13 mouse cellular contexts compared by ENCODE assay signal in genomic region chr11:118240388-118240787, GRCm38 (mm10). TPM values are rescaled to one million over a fixed set of nuclear protein-coding genes. Genes with fewer than 3 reads are reported as not detected.
DNase-seq lines count a peak whose midpoint lies in the region; ATAC-seq lines count a peak whose summit lies in the region.
"Had no signal": no experiment of that assay in that cellular context is flagged by ENCODE, and none has a peak within 500 bp of the region (broad histone marks: within the 10 kb centered on the region; RNA-seq: fewer than 3 reads in every experiment).

No protein-coding gene starts in this region.

- H3K9me3 ChIP-seq in heart, embryonic 10.5 days = no peaks in the 10 kb centered on the region
- H3K9me3 ChIP-seq in kidney, embryonic 15.5 days (replicated peaks) = no peaks in the 10 kb centered on the region
- H3K9me3 ChIP-seq in limb, embryonic 11.5 days (ENCODE audit: control insufficient read depth, low read length) = no peaks in the 10 kb centered on the region
- H3K9me3 ChIP-seq: stomach, embryonic 15.5 days had no signal

- H3K36me3 ChIP-seq in heart, embryonic 10.5 days = no peaks in the 10 kb centered on the region
- no peaks in the 10 kb centered on the region for H3K36me3 ChIP-seq in kidney, embryonic 15.5 days
- no peaks in the 10 kb centered on the region for H3K36me3 ChIP-seq in limb, embryonic 11.5 days (ENCODE audit: control insufficient read depth, insufficient read depth, low read length)
- H3K36me3 ChIP-seq: stomach, embryonic 15.5 days had no signal

- H3K4me2 ChIP-seq in kidney, embryonic 15.5 days = no peak overlapping the region; the same call in 1 of the 2 replicates
- H3K4me2 ChIP-seq in limb, embryonic 11.5 days (ENCODE audit: low read depth, severe bottlenecking) = peak overlapping the region; percentile 39; the same call in 1 of the 2 replicates

- H3K9ac ChIP-seq in kidney, embryonic 15.5 days = no peak overlapping the region
- H3K9ac ChIP-seq in limb, embryonic 11.5 days (ENCODE audit: low read length) = no peak overlapping the region
- H3K9ac ChIP-seq: liver, postnatal 0 days; stomach, embryonic 15.5 days had no signal

- H3K4me1 ChIP-seq in heart, embryonic 10.5 days = peaks cover 48% of the 10 kb centered on the region
- H3K4me1 ChIP-seq in kidney, embryonic 15.5 days = peaks cover 81% of the 10 kb centered on the region
- peaks cover 43% of the 10 kb centered on the region for H3K4me1 ChIP-seq in limb, embryonic 11.5 days (ENCODE audit: control insufficient read depth, insufficient read depth, low read length)

- WGBS in heart, embryonic 10.5 days = 71% methylated on average over 4 of the region's 4 CpGs
- 60% methylated on average over 4 of the region's 4 CpGs for WGBS in kidney, embryonic 15.5 days
- WGBS in limb, embryonic 11.5 days = 72% methylated on average over 4 of the region's 4 CpGs

- H3K4me3 ChIP-seq in heart, embryonic 10.5 days = no peak overlapping the region
- H3K4me3 ChIP-seq in kidney, embryonic 15.5 days (replicated peaks) = no peak overlapping the region
- no peak overlapping the region for H3K4me3 ChIP-seq in limb, embryonic 11.5 days (ENCODE audit: low read depth, low read length)
- H3K4me3 ChIP-seq: stomach, embryonic 15.5 days had no signal

- ATAC-seq in kidney, embryonic 15.5 days (replicated peaks; ENCODE audit: low FRiP score) = no peak
- ATAC-seq in activated CD4-positive, CD25-positive, alpha-beta regulatory T cell, adult 4 months = peak; percentile 8
- no peak for ATAC-seq in limb, embryonic 11.5 days (ENCODE audit: insufficient number of reproducible peaks, low FRiP score, low TSS enrichment, low read depth)
- ATAC-seq: liver, postnatal 0 days had no signal

- DNase-seq in heart, embryonic 10.5 days (ENCODE audit: low spot score) = no peak
- DNase-seq in heart, adult 18-20 months = no peak
- DNase-seq in kidney, adult 11 months = no peak
- no peak for DNase-seq in limb, embryonic 11.5 days (ENCODE audit: low spot score)
- DNase-seq in right cerebral cortex, postnatal 10 days (ENCODE audit: low spot score in 2 of 2) = no peak
- no peak for DNase-seq in lung, adult 18-20 months
- DNase-seq: adrenal gland, postnatal 10 days; cerebellum, adult 2 months; liver, postnatal 0 days; right cerebral cortex, postnatal 14 days had no signal

- peak overlapping the region; percentile 59 for H3K27ac ChIP-seq in heart, embryonic 10.5 days
- H3K27ac ChIP-seq in kidney, embryonic 15.5 days = peak overlapping the region; percentile 92
- peak overlapping the region; percentile 99 for H3K27ac ChIP-seq in limb, embryonic 11.5 days (replicated peaks; ENCODE audit: low read depth, low read length)

- H3K27me3 ChIP-seq in heart, embryonic 10.5 days (ENCODE audit: insufficient read depth, poor library complexity, severe bottlenecking) = no peaks in the 10 kb centered on the region
- H3K27me3 ChIP-seq in kidney, embryonic 15.5 days = no peaks in the 10 kb centered on the region
- H3K27me3 ChIP-seq in limb, embryonic 11.5 days (ENCODE audit: control insufficient read depth, insufficient read depth, low read length) = no peaks in the 10 kb centered on the region
- H3K27me3 ChIP-seq: stomach, embryonic 15.5 days had no signal

RNA-seq across cellular contexts. Expression of gene Cyth1, which starts 8.0 kb away (rescaled TPM):
- 15.5 and 15.6 TPM in 2 replicates for polyA plus RNA-seq in heart, embryonic 10.5 days (2016; fragmentation: Nextera tagmentation; extraction: Ambion mirVana)
- total RNA-seq in heart, adult 18-20 months (2021) = 10 to 100 TPM; 54.1 to 63.2 TPM
- polyA plus RNA-seq in kidney, embryonic 15.5 days (2015; fragmentation: Nextera tagmentation; extraction: Ambion mirVana) = 16.4 and 16.5 TPM in 2 replicates
- 10 to 100 TPM; 50.1 to 73.2 TPM for polyA plus RNA-seq in activated CD4-positive, CD25-positive, alpha-beta regulatory T cell, adult 4 months (2017; shearing (Covaris generic))
- 13.3 and 16.2 TPM in 2 replicates for polyA plus RNA-seq in limb, embryonic 11.5 days (2014; fragmentation: Nextera tagmentation; extraction: Ambion mirVana)

RNA-seq across cellular contexts. Expression of gene Usp36, which starts 49.7 kb away (rescaled TPM):
- 19.5 and 22.4 TPM in 2 replicates for polyA plus RNA-seq in heart, embryonic 10.5 days (2016; fragmentation: Nextera tagmentation; extraction: Ambion mirVana)
- 10 to 100 TPM; 12.3 to 12.4 TPM for total RNA-seq in heart, adult 18-20 months (2021)
- 21.8 and 24.2 TPM in 2 replicates for polyA plus RNA-seq in kidney, embryonic 15.5 days (2015; fragmentation: Nextera tagmentation; extraction: Ambion mirVana)
- 10 to 100 TPM; 15.6 to 15.8 TPM for polyA plus RNA-seq in activated CD4-positive, CD25-positive, alpha-beta regulatory T cell, adult 4 months (2017; shearing (Covaris generic))
- polyA plus RNA-seq in limb, embryonic 11.5 days (2014; fragmentation: Nextera tagmentation; extraction: Ambion mirVana) = 13.6 and 15.3 TPM in 2 replicates
